Mouse (Mus musculus) liver, embryonic 16.5 days (tissue): ENCODE data around the gene 1520401A03Rik. TPM values are rescaled to one million over a fixed set of nuclear protein-coding genes. Genes with fewer than 3 reads are reported as not detected.

ENCODE experiments used
- polyA plus RNA-seq: library from polyadenylated mRNA; unstranded; fragments of >200 nt; fragmentation: Nextera tagmentation; extraction: Ambion mirVana; gene quantifications from 2 replicates; pipeline ENCODE4 v1.2.1, GENCODE M21; 2015

The 1520401A03Rik gene
- polyA plus RNA-seq, 1 experiment from 2014 or later, result 0.04 TPM

Other genes starting within 250 kb of the 1520401A03Rik start
- gene Vmn2r117, start 243.1 kb downstream of the 1520401A03Rik start, polyA plus RNA-seq, result not detected in 2 replicates
- gene Zfp213, start 158.5 kb downstream of the 1520401A03Rik start, polyA plus RNA-seq, result 4.8 and 5.3 TPM in 2 replicates
- gene Zfp13, start 123.3 kb downstream of the 1520401A03Rik start, polyA plus RNA-seq, result 1.3 and 1.6 TPM in 2 replicates
- gene Zscan10, start 121.9 kb downstream of the 1520401A03Rik start, polyA plus RNA-seq, result not detected in 2 replicates
- gene Mmp25, start 77.5 kb downstream of the 1520401A03Rik start, polyA plus RNA-seq, result 0.42 and 0.50 TPM in 2 replicates
- gene Bicdl2, start 62.3 kb downstream of the 1520401A03Rik start, polyA plus RNA-seq, result 0.12 TPM in 1 of 2 replicates, not detected in the other
- 18.9 and 23.2 TPM in 2 replicates for gene Hcfc1r1, start 49.2 kb downstream of the 1520401A03Rik start, polyA plus RNA-seq
- gene Thoc6, start 48.9 kb downstream of the 1520401A03Rik start, polyA plus RNA-seq, result 19.1 and 20.4 TPM in 2 replicates
- 7.0 and 8.6 TPM in 2 replicates for gene Tnfrsf12a, start 45.3 kb downstream of the 1520401A03Rik start, polyA plus RNA-seq
- gene Cldn6, start 43.5 kb downstream of the 1520401A03Rik start, polyA plus RNA-seq, result 1.2 and 1.4 TPM in 2 replicates
- gene Cldn9, start 38.8 kb downstream of the 1520401A03Rik start, polyA plus RNA-seq, result 0.18 TPM in 1 of 2 replicates, not detected in the other
- gene Pkmyt1, start 3.6 kb upstream of the 1520401A03Rik start, polyA plus RNA-seq, result 24.9 and 26.0 TPM in 2 replicates
- 7.5 and 7.6 TPM in 2 replicates for gene Paqr4, start 18.1 kb upstream of the 1520401A03Rik start, polyA plus RNA-seq
- gene Kremen2, start 23.1 kb upstream of the 1520401A03Rik start, polyA plus RNA-seq, result not detected in 2 replicates
- gene Flywch1, start 48.8 kb upstream of the 1520401A03Rik start, polyA plus RNA-seq, result 8.6 and 10.6 TPM in 2 replicates
- 0.64 and 0.86 TPM in 2 replicates for gene Flywch2, start 63.3 kb upstream of the 1520401A03Rik start, polyA plus RNA-seq
- gene Srrm2, start 67.7 kb upstream of the 1520401A03Rik start, polyA plus RNA-seq, result 150 and 172 TPM in 2 replicates
- 426 and 436 TPM in 2 replicates for gene Elob, start 106.4 kb upstream of the 1520401A03Rik start, polyA plus RNA-seq
- not detected in 2 replicates for gene Prss33, start 113.3 kb upstream of the 1520401A03Rik start, polyA plus RNA-seq
- gene Prss32, start 121.1 kb upstream of the 1520401A03Rik start, polyA plus RNA-seq, result not detected in 2 replicates
- gene Prss41, start 121.4 kb upstream of the 1520401A03Rik start, polyA plus RNA-seq, result 0.06 TPM in 1 of 2 replicates, not detected in the other
- gene Prss21, start 145.3 kb upstream of the 1520401A03Rik start, polyA plus RNA-seq, result not detected in 2 replicates
- not detected in 2 replicates for gene Dcpp1, start 158.1 kb upstream of the 1520401A03Rik start, polyA plus RNA-seq
- gene Dcpp2, start 158.1 kb upstream of the 1520401A03Rik start, polyA plus RNA-seq, result not detected in 2 replicates
- gene Dcpp3, start 194.7 kb upstream of the 1520401A03Rik start, polyA plus RNA-seq, result not detected in 2 replicates
- not detected in 2 replicates for gene Sbp, start 218.9 kb upstream of the 1520401A03Rik start, polyA plus RNA-seq
- not detected in 2 replicates for gene Sbpl, start 232.5 kb upstream of the 1520401A03Rik start, polyA plus RNA-seq